Mouse (Mus musculus): ENCODE data around the gene Mbtd1.

- TF ChIP-seq CTCF (IDR thresholded peaks at IDR 0.05; ENCODE audit: insufficient read depth, low read depth, low read length), result no peak
- TF ChIP-seq POLR2A (IDR thresholded peaks at IDR 0.05; ENCODE audit: insufficient read depth, low read depth, low read length), result no peak
These were observed 79.7 kb downstream of the Mbtd1 start for GRCm38 (mm10) chr11:93965391-93965790.

All from olfactory bulb, adult 2 months (tissue).